ENCODE assay signal across 8 mouse cellular contexts in the genomic region with DNA sequence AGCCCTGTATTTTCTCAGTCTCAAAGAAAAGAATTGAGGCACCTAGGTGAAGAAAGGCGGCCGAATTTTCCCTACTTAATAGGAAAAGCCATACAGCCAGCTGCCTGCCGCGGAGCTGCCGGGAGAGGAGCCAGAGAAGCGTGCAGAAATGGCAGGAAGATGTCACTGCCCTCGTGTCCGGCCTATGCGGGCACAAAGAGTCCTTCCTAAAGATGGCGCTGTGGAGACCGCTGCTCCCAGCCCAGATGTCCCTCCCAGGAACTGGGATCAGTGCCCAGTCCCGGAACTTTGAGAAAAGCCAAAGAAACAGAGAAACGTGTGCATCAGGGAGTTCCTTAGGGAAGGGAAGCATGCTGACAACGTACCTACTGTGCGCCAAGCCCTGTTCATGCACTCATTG.
A peak's percentile ranks its signal among the peaks of the same experiment; 100 is the strongest.
DNase-seq lines count a peak whose midpoint lies in the region; ATAC-seq lines count a peak whose summit lies in the region.

No protein-coding gene starts in this region.

- H3K4me1 ChIP-seq in forebrain, embryonic 15.5 days: peaks cover 21% of the 10 kb centered on the region
- H3K4me1 ChIP-seq in liver, embryonic 16.5 days (ENCODE audit: control insufficient read depth, low read depth, low read length): peaks cover 4% of the 10 kb centered on the region
- H3K4me1 ChIP-seq in neural tube, embryonic 14.5 days (ENCODE audit: control insufficient read depth, insufficient read depth, low read length): peaks cover 7% of the 10 kb centered on the region; the same call in 1 of the 2 replicates

- peak; percentile 80 for DNase-seq in ES-CJ7 (ENCODE audit: low read depth, low spot score)
- DNase-seq in heart, postnatal 14 days: peak; percentile 80 to 91
- DNase-seq in kidney, postnatal 4 days: peak; percentile 81 to 90
- DNase-seq in thymus, postnatal 14 days: peak; percentile 54

- WGBS in forebrain, embryonic 15.5 days: 19% methylated on average over 15 of the region's 15 CpGs
- WGBS in liver, embryonic 16.5 days (ENCODE audit: insufficient replicate concordance): 33% methylated on average over 15 of the region's 15 CpGs
- WGBS in neural tube, embryonic 14.5 days: 28% methylated on average over 15 of the region's 15 CpGs

- H3K9me3 ChIP-seq in forebrain, embryonic 15.5 days: no peaks in the 10 kb centered on the region
- H3K9me3 ChIP-seq in liver, embryonic 16.5 days (replicated peaks; ENCODE audit: control insufficient read depth, low read length): no peaks in the 10 kb centered on the region
- no peaks in the 10 kb centered on the region for H3K9me3 ChIP-seq in neural tube, embryonic 14.5 days (ENCODE audit: control insufficient read depth, low read length)

- H3K27me3 ChIP-seq in forebrain, embryonic 15.5 days: no peaks in the 10 kb centered on the region
- no peaks in the 10 kb centered on the region for H3K27me3 ChIP-seq in liver, embryonic 16.5 days (ENCODE audit: control insufficient read depth, insufficient read depth, low read depth, low read length)
- no peaks in the 10 kb centered on the region for H3K27me3 ChIP-seq in neural tube, embryonic 14.5 days (ENCODE audit: control insufficient read depth, insufficient read depth, low read length)

- intact Hi-C loops in heart, postnatal 14 days (cut with DNase I): loop anchor here (5.0 kb wide), 2 partner anchors 51 to 64 kb away; a partner anchor contains a TSS

- no peak overlapping the region for H3K9ac ChIP-seq in forebrain, embryonic 15.5 days (replicated peaks)
- H3K9ac ChIP-seq in liver, embryonic 16.5 days (ENCODE audit: low read depth, low read length): no peak overlapping the region
- no peak overlapping the region for H3K9ac ChIP-seq in neural tube, embryonic 14.5 days (replicated peaks; ENCODE audit: low read depth, low read length)

- H3K4me2 ChIP-seq in forebrain, embryonic 15.5 days (replicated peaks): peak overlapping the region; percentile 11; the same call in 1 of the 2 replicates
- H3K4me2 ChIP-seq in liver, embryonic 16.5 days (ENCODE audit: low read depth, low read length): 0 out of 2 replicates have a peak overlapping the region, but pooled peaks have one; percentile 12
- peak overlapping the region; percentile 21; the same call in 1 of the 2 replicates for H3K4me2 ChIP-seq in neural tube, embryonic 14.5 days (ENCODE audit: low read depth, low read length)

- H3K36me3 ChIP-seq in forebrain, embryonic 15.5 days: no peaks in the 10 kb centered on the region; the same call in 1 of the 2 replicates
- H3K36me3 ChIP-seq in liver, embryonic 16.5 days (ENCODE audit: control insufficient read depth, insufficient read depth): no peaks in the 10 kb centered on the region; the same call in 1 of the 2 replicates
- peaks cover 16% of the 10 kb centered on the region for H3K36me3 ChIP-seq in neural tube, embryonic 14.5 days (ENCODE audit: control insufficient read depth, insufficient read depth, low read length)

- H3K4me3 ChIP-seq in forebrain, embryonic 15.5 days: no peak overlapping the region
- H3K4me3 ChIP-seq in liver, embryonic 16.5 days (ENCODE audit: low read depth, low read length): no peak overlapping the region
- no peak overlapping the region for H3K4me3 ChIP-seq in neural tube, embryonic 14.5 days (ENCODE audit: low read depth, low read length)

- peak; percentile 53; the same call in 1 of the 2 replicates for ATAC-seq in cerebellum, adult (ENCODE audit: insufficient number of reproducible peaks, low FRiP score, low TSS enrichment)
- ATAC-seq in forebrain, embryonic 15.5 days (replicated peaks): peak; percentile 16; the same call in 1 of the 2 replicates
- ATAC-seq in liver, embryonic 16.5 days (ENCODE audit: low read depth): 0 out of 2 replicates have a peak, but pooled peaks have one; percentile 24
- peak; percentile 30 for ATAC-seq in neural tube, embryonic 14.5 days (ENCODE audit: low read depth)

- peak overlapping the region; percentile 31; the same call in 1 of the 2 replicates for H3K27ac ChIP-seq in forebrain, embryonic 15.5 days (replicated peaks)
- H3K27ac ChIP-seq in liver, embryonic 16.5 days (ENCODE audit: low read length): no peak overlapping the region
- 0 out of 2 replicates have a peak overlapping the region, but pooled peaks have one; percentile 12 for H3K27ac ChIP-seq in neural tube, embryonic 14.5 days (ENCODE audit: low read depth, low read length)
